Mouse (Mus musculus) liver, embryonic 16.5 days (tissue): ENCODE measurements around the gene Wdr5b. TPM values are rescaled to one million over a fixed set of nuclear protein-coding genes. Genes with fewer than 3 reads are reported as not detected.
"Not testable (repeated sequence)": the region's sequence is repeated elsewhere in the genome, so short reads cannot be mapped to it uniquely, and the experiment has no call there.

ENCODE experiments used
- ATAC-seq: fragments of 200-750 bp; cut with Nextera tagmentation; 2 replicates; pipeline ENCODE4 v1.8.0; 2017; ENCODE audit warnings: low read depth, mild to moderate bottlenecking, moderate number of reproducible peaks, moderate library complexity
- H3K27ac ChIP-seq: fragments of 300-500 bp; sonication (generic); 2 replicates; pipeline ENCODE4 v1.5.1; 2014; ENCODE audit warnings: mild to moderate bottlenecking, low read length
- H3K27me3 ChIP-seq: fragments of 300-500 bp; sonication (generic); 2 replicates; pipeline ENCODE4 v1.6.1; 2014; ENCODE audit warnings: low read depth, low read length, mixed read lengths; ENCODE audit not compliant: control insufficient read depth, insufficient read depth
- H3K36me3 ChIP-seq: fragments of 300-500 bp; sonication (generic); 2 replicates; pipeline ENCODE4 v1.6.1; 2014; ENCODE audit warnings: mild to moderate bottlenecking; ENCODE audit not compliant: control insufficient read depth, insufficient read depth
- H3K4me1 ChIP-seq: fragments of 300-500 bp; sonication (generic); 2 replicates; pipeline ENCODE4 v1.6.1; 2014; ENCODE audit warnings: low read depth, low read length, mixed read lengths; ENCODE audit not compliant: control insufficient read depth
- H3K4me2 ChIP-seq: fragments of 300-500 bp; sonication (generic); 2 replicates; pipeline ENCODE4 v1.6.1; 2014; ENCODE audit warnings: low read depth, low read length, mixed read lengths
- H3K4me3 ChIP-seq: fragments of 300-500 bp; sonication (generic); 2 replicates; pipeline ENCODE4 v1.5.1; 2014; ENCODE audit warnings: low read depth, mild to moderate bottlenecking, low read length
- H3K9ac ChIP-seq: fragments of 300-500 bp; sonication (generic); 2 replicates; pipeline ENCODE4 v1.6.1; 2014; ENCODE audit warnings: low read depth, low read length
- H3K9me3 ChIP-seq: fragments of 300-500 bp; sonication (generic); replicated peaks from 2 replicates; pipeline ENCODE4 v1.6.1; 2016; ENCODE audit warnings: low read length; ENCODE audit not compliant: control insufficient read depth
- WGBS: fragments of 180-500 bp; shearing (Covaris S2); extraction: QIAGEN DNeasy Blood & Tissue Kit; methylation state at CpG from one replicate; pipeline ENCODE4 v1.1.7; 2014; ENCODE audit not compliant: insufficient replicate concordance; 5-methylcytosine and 5-hydroxymethylcytosine counted together
- polyA plus RNA-seq: library from polyadenylated mRNA; unstranded; fragments of >200 nt; fragmentation: Nextera tagmentation; extraction: Ambion mirVana; gene quantifications from 2 replicates; pipeline ENCODE4 v1.2.1, GENCODE M21; 2015

The Wdr5b gene
- polyA plus RNA-seq = 2.1 and 2.2 TPM in 2 replicates

DNA sequence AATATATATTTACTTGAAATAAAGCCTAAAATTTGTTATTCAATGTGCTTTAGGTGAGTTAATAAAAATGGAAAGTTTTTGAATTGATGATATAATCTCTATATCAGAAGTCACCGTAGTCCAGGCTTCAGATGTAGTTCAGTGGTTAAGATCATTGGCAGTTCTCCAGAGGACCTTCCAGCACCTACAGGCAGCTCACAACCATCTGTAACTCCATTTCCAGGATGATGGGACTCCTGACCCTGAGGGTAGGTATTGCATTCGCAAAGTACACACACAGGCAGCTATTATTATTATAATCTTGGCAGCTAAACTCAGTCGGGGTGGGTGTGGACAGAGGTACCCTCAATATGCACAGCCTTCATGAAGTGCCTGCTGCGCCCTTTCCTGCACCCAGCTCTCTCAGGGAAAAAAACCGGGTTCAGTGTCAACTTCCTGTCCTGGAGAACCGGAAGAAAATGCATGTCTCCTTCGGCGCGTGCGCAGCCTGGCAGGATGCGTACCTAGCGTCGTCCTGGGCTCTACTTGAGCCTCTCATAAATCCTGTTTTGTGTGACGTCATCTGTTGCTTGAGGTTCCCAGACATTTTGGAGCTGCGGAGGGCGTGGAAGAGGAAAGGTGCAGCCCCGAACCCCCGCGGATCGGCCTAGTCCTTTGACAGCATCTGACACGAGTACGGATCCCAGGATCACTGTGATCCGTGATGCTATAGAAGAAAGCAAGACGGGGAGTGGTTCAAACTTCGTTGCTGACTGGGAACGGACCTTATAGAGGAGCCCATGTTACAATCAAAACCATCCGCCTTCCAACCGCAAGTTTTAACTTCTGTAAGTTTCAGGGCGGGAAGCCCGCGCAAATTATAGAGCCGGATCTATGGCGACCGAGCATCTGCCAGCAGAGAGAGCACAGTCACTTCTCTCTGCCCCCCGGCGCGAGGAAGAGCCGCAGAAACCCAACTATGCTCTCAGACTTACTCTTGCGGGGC, at the start of gene Wdr5b:
Gene Wdr5b, plus strand, starts transcription at position 551 of the 985 bp plus-strand sequence.
- peaks cover 2% of the 10 kb centered on the region for H3K36me3 ChIP-seq
- peak within 1 kb of the TSS; percentile 81 for H3K27ac ChIP-seq
- ATAC-seq = peak; percentile 96
- no peaks in the 10 kb centered on the region for H3K27me3 ChIP-seq
- no peaks in the 10 kb centered on the region; the same call in none of the 2 replicates for H3K4me1 ChIP-seq
- H3K9me3 ChIP-seq = no peaks in the 10 kb centered on the region
- 1% methylated on average over 39 of the region's 39 CpGs for WGBS
- H3K4me2 ChIP-seq = peak within 1 kb of the TSS; percentile 83
- peak within 1 kb of the TSS; percentile 75 for H3K4me3 ChIP-seq
- peak within 1 kb of the TSS; percentile 81 for H3K9ac ChIP-seq

DNA sequence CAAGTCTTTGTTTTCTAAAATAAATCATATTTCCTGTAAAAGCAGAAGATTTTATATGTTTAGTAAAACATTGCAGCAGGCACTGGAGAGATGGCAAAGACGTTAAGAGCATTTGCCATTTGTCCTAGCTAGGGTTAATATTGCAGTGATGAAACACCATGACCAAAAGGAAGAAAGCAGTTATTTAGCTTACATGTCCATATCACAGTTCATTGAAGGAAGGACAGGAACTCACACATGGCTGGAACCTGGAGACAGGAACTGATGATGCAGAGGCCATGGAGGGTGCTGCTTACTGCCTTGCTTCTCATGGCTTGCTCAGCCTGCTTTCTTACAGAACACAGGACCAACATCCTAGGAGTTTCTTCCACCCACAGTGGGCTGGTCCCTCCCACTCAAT, 48.6 kb upstream of the Wdr5b start:
- Histone ChIP-seq H3K4me3 (no peak overlapping the region), H3K9ac (no peak overlapping the region), H3K4me2 (no peak overlapping the region), H3K36me3 (no peaks in the 10 kb centered on the region), H3K27ac (no peak overlapping the region), H3K27me3 (no peaks in the 10 kb centered on the region), H3K9me3 (no peaks in the 10 kb centered on the region), H3K4me1 (no peaks in the 10 kb centered on the region; the same call in 1 of the 2 replicates)
- WGBS = 55% methylated on average over 1 of the region's 1 CpGs
- no peak for ATAC-seq

DNA sequence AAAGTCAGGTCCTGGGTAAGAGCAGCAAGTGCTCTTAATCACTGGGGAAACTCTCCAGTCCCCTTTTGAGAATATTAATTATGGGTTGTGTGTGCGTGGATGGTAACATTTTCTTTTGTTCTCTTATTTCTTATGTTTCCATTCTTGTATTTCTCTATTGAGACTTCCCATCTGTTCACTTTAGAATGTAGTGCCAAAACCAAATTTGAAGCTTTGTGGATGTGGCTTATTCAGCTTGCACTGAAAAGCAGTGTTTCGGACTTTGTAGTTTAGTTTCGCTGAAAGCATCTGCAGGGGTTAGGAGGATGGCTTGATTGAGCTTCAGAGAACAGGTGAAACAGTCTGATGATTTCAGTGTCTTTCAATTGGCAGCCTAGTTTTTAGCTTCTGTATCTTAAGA, 47.7 kb upstream of the Wdr5b start:
- H3K27me3 ChIP-seq = no peaks in the 10 kb centered on the region
- no peak for ATAC-seq
- H3K4me2 ChIP-seq = no peak overlapping the region
- no peaks in the 10 kb centered on the region for H3K36me3 ChIP-seq
- H3K27ac ChIP-seq = no peak overlapping the region
- H3K4me1 ChIP-seq = no peaks in the 10 kb centered on the region; the same call in 1 of the 2 replicates
- H3K4me3 ChIP-seq = no peak overlapping the region
- 85% methylated on average over 3 of the region's 3 CpGs for WGBS
- H3K9me3 ChIP-seq = no peaks in the 10 kb centered on the region
- no peak overlapping the region for H3K9ac ChIP-seq

DNA sequence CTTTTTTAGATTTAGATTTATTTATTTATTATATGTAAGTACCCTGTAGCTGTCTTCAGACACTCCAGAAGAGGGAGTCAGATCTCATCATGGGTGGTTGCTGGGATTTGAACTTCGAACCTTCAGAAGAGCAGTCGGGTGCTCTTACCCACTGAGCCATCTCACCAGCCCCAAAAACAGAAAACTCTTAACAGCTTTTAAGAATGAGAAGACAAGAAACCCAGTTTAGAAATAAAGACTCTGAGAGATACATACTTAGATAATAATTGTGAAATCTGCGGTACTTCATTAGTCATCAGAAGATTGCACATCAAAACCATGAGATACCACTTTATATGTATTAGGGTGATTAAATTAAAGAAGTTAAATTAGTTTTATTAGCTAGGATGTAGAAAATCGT, 42.1 kb upstream of the Wdr5b start:
- not testable (repeated sequence) for H3K27me3 ChIP-seq, H3K27ac ChIP-seq, H3K9ac ChIP-seq, H3K4me3 ChIP-seq, H3K9me3 ChIP-seq, H3K4me2 ChIP-seq, ATAC-seq, H3K4me1 ChIP-seq, H3K36me3 ChIP-seq
- 92% methylated on average over 4 of the region's 4 CpGs for WGBS

DNA sequence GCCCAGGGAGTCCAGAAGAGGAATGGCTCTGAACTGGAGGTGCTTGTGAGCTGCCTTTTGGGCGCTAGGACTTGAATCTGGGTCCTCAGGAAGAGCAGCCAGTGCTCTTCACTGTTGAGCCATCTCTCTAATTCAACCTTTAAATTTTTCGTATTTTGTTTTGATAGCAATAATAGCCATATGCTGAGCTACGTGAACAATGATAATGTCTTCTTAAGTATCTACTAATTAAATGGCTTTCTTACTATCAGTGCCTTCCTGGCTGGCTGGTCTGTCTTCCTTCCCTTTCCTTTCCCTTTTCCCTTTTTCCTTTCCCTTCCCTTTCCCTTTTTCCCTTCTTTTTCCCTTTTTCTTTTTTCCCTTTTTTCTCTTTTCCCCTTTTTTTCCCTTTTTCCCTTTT, 32.6 kb upstream of the Wdr5b start:
- Histone ChIP-seq H3K9me3 (no peaks in the 10 kb centered on the region), H3K4me2 (no peak overlapping the region), H3K4me1 (no peaks in the 10 kb centered on the region), H3K27ac (no peak overlapping the region), H3K36me3 (no peaks in the 10 kb centered on the region; the same call in 1 of the 2 replicates), H3K4me3 (no peak overlapping the region), H3K27me3 (no peaks in the 10 kb centered on the region), H3K9ac (no peak overlapping the region)
- no peak for ATAC-seq
- 86% methylated on average over 3 of the region's 3 CpGs for WGBS

DNA sequence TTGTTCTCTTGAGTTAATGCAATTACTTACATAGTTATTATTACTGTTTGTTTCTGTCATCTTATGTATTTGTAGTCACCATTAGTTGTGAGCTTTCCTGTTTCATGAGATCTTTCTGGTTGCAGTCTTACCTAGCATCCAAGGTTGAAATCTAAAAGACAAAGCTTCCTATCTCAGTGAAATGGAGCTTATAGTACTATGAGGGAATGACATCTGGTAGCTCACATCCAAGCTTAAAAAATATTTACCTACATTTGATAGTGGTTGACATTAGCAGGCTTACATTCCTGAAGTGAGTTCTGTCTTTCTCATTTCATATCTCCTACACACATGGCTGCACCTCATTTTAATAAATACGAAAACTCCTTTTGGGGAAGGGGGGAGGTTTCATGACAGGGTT, 24.7 kb upstream of the Wdr5b start:
- Histone ChIP-seq H3K9me3 (no peaks in the 10 kb centered on the region), H3K36me3 (peaks cover 4% of the 10 kb centered on the region), H3K4me2 (no peak overlapping the region), H3K4me1 (no peaks in the 10 kb centered on the region), H3K4me3 (no peak overlapping the region), H3K27ac (no peak overlapping the region), H3K9ac (no peak overlapping the region), H3K27me3 (no peaks in the 10 kb centered on the region)
- 82% methylated on average over 1 of the region's 1 CpGs for WGBS
- no peak for ATAC-seq

DNA sequence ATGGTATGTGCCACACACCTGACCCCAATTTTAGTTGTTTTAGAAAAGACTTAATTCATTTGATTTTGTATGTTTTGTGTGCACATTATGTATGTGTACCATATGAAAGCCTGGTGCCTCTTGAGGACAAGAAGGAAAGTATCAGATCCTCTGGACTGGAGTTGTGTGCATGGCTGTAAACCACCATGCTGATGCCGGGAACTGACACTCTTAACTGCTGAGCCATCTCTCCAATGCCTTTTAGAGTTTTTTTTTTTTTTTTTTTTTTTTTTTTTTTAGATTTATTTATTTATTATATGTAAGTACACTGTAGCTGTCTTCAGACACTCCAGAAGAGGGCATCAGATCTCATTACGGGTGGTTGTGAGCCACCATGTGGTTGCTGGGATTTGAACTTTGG, 12.9 kb upstream of the Wdr5b start:
- H3K27ac ChIP-seq, H3K4me1 ChIP-seq, H3K9me3 ChIP-seq, H3K27me3 ChIP-seq, H3K4me3 ChIP-seq, H3K4me2 ChIP-seq, H3K9ac ChIP-seq, ATAC-seq: not testable (repeated sequence)
- H3K36me3 ChIP-seq = peaks cover 28% of the 10 kb centered on the region
- WGBS = 67% methylated on average over 1 of the region's 2 CpGs

DNA sequence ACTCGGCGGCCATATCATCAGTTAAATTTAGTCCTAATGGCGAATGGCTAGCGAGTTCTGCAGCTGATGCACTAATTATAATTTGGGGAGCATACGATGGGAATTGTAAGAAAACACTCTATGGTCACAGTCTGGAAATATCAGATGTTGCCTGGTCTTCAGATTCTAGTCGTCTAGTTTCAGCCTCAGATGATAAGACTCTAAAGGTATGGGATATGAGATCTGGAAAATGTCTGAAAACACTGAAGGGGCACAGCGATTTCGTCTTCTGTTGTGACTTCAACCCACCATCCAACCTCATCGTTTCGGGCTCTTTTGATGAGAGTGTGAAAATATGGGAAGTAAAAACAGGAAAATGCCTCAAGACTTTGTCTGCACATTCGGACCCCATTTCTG, 633 bp downstream of the Wdr5b start:
- H3K9ac ChIP-seq = peak overlapping the region; percentile 81
- peak overlapping the region; percentile 75 for H3K4me3 ChIP-seq
- H3K27me3 ChIP-seq = no peaks in the 10 kb centered on the region
- H3K36me3 ChIP-seq = peaks cover 6% of the 10 kb centered on the region
- WGBS = 17% methylated on average over 11 of the region's 11 CpGs
- peak overlapping the region; percentile 81 for H3K27ac ChIP-seq
- no peaks in the 10 kb centered on the region; the same call in none of the 2 replicates for H3K4me1 ChIP-seq
- H3K4me2 ChIP-seq = peak overlapping the region; percentile 83
- no peaks in the 10 kb centered on the region for H3K9me3 ChIP-seq
- ATAC-seq = no peak

DNA sequence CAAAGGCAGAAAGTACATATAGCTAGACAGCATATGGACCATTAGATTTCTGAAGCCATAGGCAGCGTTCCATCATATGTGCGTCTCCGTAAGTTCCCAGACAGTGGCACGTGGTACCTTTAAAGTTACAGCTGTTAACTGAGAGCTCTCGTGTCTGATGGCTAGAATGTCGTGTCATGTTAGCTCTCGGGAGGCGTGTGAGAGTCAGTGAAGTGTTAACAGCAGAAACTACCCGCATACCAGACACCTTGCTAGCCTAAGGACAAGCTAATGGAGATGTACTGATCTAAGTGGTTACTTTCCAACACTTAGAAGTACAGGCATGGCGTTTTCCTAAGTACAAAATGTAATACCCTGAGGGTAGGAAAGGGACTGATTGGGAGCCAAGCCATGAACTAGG, 2.1 kb downstream of the Wdr5b start:
- Histone ChIP-seq H3K4me2 (no peak overlapping the region), H3K9me3 (no peaks in the 10 kb centered on the region), H3K4me3 (no peak overlapping the region), H3K9ac (no peak overlapping the region), H3K27me3 (no peaks in the 10 kb centered on the region), H3K4me1 (no peaks in the 10 kb centered on the region; the same call in none of the 2 replicates), H3K27ac (no peak overlapping the region), H3K36me3 (peaks cover 15% of the 10 kb centered on the region)
- no peak for ATAC-seq
- WGBS = 85% methylated on average over 10 of the region's 10 CpGs
